Mouse (Mus musculus) granulocyte monocyte progenitor cell, adult 5-6 weeks (primary cell): Measurements from ENCODE around the gene Mterf2. TPM values are rescaled to one million over a fixed set of nuclear protein-coding genes. Genes with fewer than 3 reads are reported as not detected.
A peak's percentile ranks its signal among the peaks of the same experiment; 100 is the strongest.

Source experiments
- ATAC-seq: replicated peaks from 2 replicates; pipeline ENCODE4 v1.8.0; 2016; ENCODE audit warnings: mild to moderate bottlenecking, moderate TSS enrichment, inconsistent platforms; ENCODE audit not compliant: poor library complexity, severe bottlenecking
- total RNA-seq, 2 experiments: library from RNA; stranded (forward) in 1 of 2; stranded (reverse) in 1 of 2; fragments of 200-712, 200-1000 nt in 1 of 2; fragments of >200 nt in 1 of 2; fragmentation: Nextera tagmentation in 1 of 2; gene quantifications; 2 replicates each; pipeline ENCODE4 v1.2.3; 2014 to 2017

The Mterf2 gene
- total RNA-seq (2014; fragmentation: Nextera tagmentation) (3.4 TPM in 1 of 2 replicates, not detected in the other), total RNA-seq (2017) (9.2 and 12.0 TPM in 2 replicates)

GRCm38 (mm10) chr10:85127395-85128287, at the start of gene Mterf2:
Gene Mterf2 (minus strand): TSS chr10:85128027.
- peak; percentile 94 for ATAC-seq

GRCm38 (mm10) chr10:85176640-85177039, 48.8 kb upstream of the Mterf2 start:
- no peak for ATAC-seq

- no peak for ATAC-seq
Measured at GRCm38 (mm10) chr10:85165306-85165705, 37.5 kb upstream of the Mterf2 start.

GRCm38 (mm10) chr10:85164791-85165190, 37.0 kb upstream of the Mterf2 start:
- ATAC-seq: no peak

- ATAC-seq: peak; percentile 35; the same call in 1 of the 2 replicates
Measured at GRCm38 (mm10) chr10:85161745-85162351, 34.0 kb upstream of the Mterf2 start.

GRCm38 (mm10) chr10:85159989-85160619, 32.3 kb upstream of the Mterf2 start:
- ATAC-seq: no peak

- ATAC-seq: no peak
Measured at GRCm38 (mm10) chr10:85157451-85157850, 29.6 kb upstream of the Mterf2 start.

- ATAC-seq: peak; percentile 71
Measured at GRCm38 (mm10) chr10:85154195-85154594, 26.4 kb upstream of the Mterf2 start.

- ATAC-seq: no peak
Measured at GRCm38 (mm10) chr10:85149226-85149625, 21.4 kb upstream of the Mterf2 start.

GRCm38 (mm10) chr10:85146282-85146681, 18.5 kb upstream of the Mterf2 start:
- no peak for ATAC-seq

- ATAC-seq: no peak
Measured at GRCm38 (mm10) chr10:85141465-85141864, 13.6 kb upstream of the Mterf2 start.

GRCm38 (mm10) chr10:85136573-85136972, 8.7 kb upstream of the Mterf2 start:
- no peak for ATAC-seq

GRCm38 (mm10) chr10:85128453-85128852, 626 bp upstream of the Mterf2 start:
- peak; percentile 85 for ATAC-seq

GRCm38 (mm10) chr10:85125184-85125583, 2.6 kb downstream of the Mterf2 start:
- ATAC-seq: no peak

GRCm38 (mm10) chr10:85114409-85114808, 13.4 kb downstream of the Mterf2 start:
- ATAC-seq: no peak

GRCm38 (mm10) chr10:85103085-85103885, 24.5 kb downstream of the Mterf2 start:
- peak; percentile 37 for ATAC-seq

- ATAC-seq: peak; percentile 91
Measured at GRCm38 (mm10) chr10:85102247-85103084, 25.4 kb downstream of the Mterf2 start, which contains the start of the genes Fhl4 and Tmem263. Gene Fhl4 (minus strand): TSS chr10:85102495. Gene Tmem263 (plus strand): TSS chr10:85102627.

- ATAC-seq: peak; percentile 2
Measured at GRCm38 (mm10) chr10:85101841-85102240, 26.0 kb downstream of the Mterf2 start.

GRCm38 (mm10) chr10:85071605-85072152, 56.1 kb downstream of the Mterf2 start:
- ATAC-seq: no peak
